22 mouse cellular contexts compared by ENCODE assay signal in genomic region chr5:17556715-17557265, GRCm38 (mm10). TPM values are rescaled to one million over a fixed set of nuclear protein-coding genes. Genes with fewer than 3 reads are reported as not detected.
A peak's percentile ranks its signal among the peaks of the same experiment; 100 is the strongest.
DNase-seq lines count a peak whose midpoint lies in the region; ATAC-seq lines count a peak whose summit lies in the region.
"Had no signal": no experiment of that assay in that cellular context is flagged by ENCODE, and none has a peak within 500 bp of the region (broad histone marks: within the 10 kb centered on the region; RNA-seq: fewer than 3 reads in every experiment).

No protein-coding gene starts in this region.

- no peak overlapping the region for H3K4me2 ChIP-seq in midbrain, embryonic 14.5 days (ENCODE audit: low read length)
- no peak overlapping the region for H3K4me2 ChIP-seq in midbrain, embryonic 11.5 days
- no peak overlapping the region for H3K4me2 ChIP-seq in intestine, embryonic 16.5 days (ENCODE audit: low read depth, low read length)
- H3K4me2 ChIP-seq: forebrain, embryonic 12.5 days; kidney, embryonic 15.5 days; liver, embryonic 13.5 days; midbrain, embryonic 12.5 days; neural tube, embryonic 12.5 days had no signal

- H3K9ac ChIP-seq in midbrain, embryonic 14.5 days (replicated peaks; ENCODE audit: low read length): no peak overlapping the region
- H3K9ac ChIP-seq in midbrain, embryonic 11.5 days (ENCODE audit: low read length): no peak overlapping the region
- H3K9ac ChIP-seq in intestine, embryonic 16.5 days (ENCODE audit: low read depth, low read length): no peak overlapping the region
- H3K9ac ChIP-seq: forebrain, embryonic 12.5 days; heart, embryonic 13.5 days; kidney, embryonic 15.5 days; liver, embryonic 13.5 days; midbrain, embryonic 12.5 days; neural tube, embryonic 12.5 days had no signal

- no peaks in the 10 kb centered on the region for H3K36me3 ChIP-seq in midbrain, embryonic 14.5 days (ENCODE audit: control insufficient read depth, insufficient read depth, low read length)
- no peaks in the 10 kb centered on the region for H3K36me3 ChIP-seq in midbrain, embryonic 11.5 days (ENCODE audit: control insufficient read depth, insufficient read depth, low read length)
- no peaks in the 10 kb centered on the region for H3K36me3 ChIP-seq in intestine, embryonic 16.5 days (ENCODE audit: control insufficient read depth, insufficient read depth, low read length)
- H3K36me3 ChIP-seq: embryonic facial prominence, embryonic 10.5 days; forebrain, embryonic 12.5 days; heart, embryonic 13.5 days; kidney, embryonic 15.5 days; liver, embryonic 13.5 days; midbrain, embryonic 12.5 days; neural tube, embryonic 12.5 days had no signal

- no peak for ATAC-seq in midbrain, embryonic 14.5 days (ENCODE audit: low FRiP score, low TSS enrichment)
- ATAC-seq in midbrain, embryonic 11.5 days (ENCODE audit: low FRiP score): no peak
- ATAC-seq in intestine, embryonic 16.5 days: no peak
- ATAC-seq in megakaryocyte-erythroid progenitor cell, adult 5-6 weeks (replicated peaks; ENCODE audit: low FRiP score, low TSS enrichment, poor library complexity, severe bottlenecking): no peak
- ATAC-seq: activated CD4-positive, CD25-positive, alpha-beta regulatory T cell, adult 4 months had no signal

- no peaks in the 10 kb centered on the region for H3K27me3 ChIP-seq in midbrain, embryonic 14.5 days (ENCODE audit: control insufficient read depth, insufficient read depth, low read length)
- no peaks in the 10 kb centered on the region for H3K27me3 ChIP-seq in midbrain, embryonic 11.5 days (ENCODE audit: control insufficient read depth, insufficient read depth, low read length)
- H3K27me3 ChIP-seq in intestine, embryonic 16.5 days (replicated peaks; ENCODE audit: control insufficient read depth, insufficient read depth, low read length): no peaks in the 10 kb centered on the region
- H3K27me3 ChIP-seq: forebrain, embryonic 12.5 days; heart, embryonic 13.5 days; kidney, embryonic 15.5 days; liver, embryonic 13.5 days; midbrain, embryonic 12.5 days; neural tube, embryonic 12.5 days had no signal

- H3K9me3 ChIP-seq in midbrain, embryonic 14.5 days (ENCODE audit: control insufficient read depth, low read length): no peaks in the 10 kb centered on the region
- H3K9me3 ChIP-seq in midbrain, embryonic 11.5 days (ENCODE audit: control insufficient read depth, low read length): no peaks in the 10 kb centered on the region
- no peaks in the 10 kb centered on the region for H3K9me3 ChIP-seq in intestine, embryonic 16.5 days (ENCODE audit: control insufficient read depth, low read length)
- H3K9me3 ChIP-seq: embryonic facial prominence, embryonic 10.5 days; forebrain, embryonic 12.5 days; heart, embryonic 13.5 days; kidney, embryonic 15.5 days; liver, embryonic 13.5 days; midbrain, embryonic 12.5 days; neural tube, embryonic 12.5 days had no signal

- peak; percentile 27 for DNase-seq in adrenal gland, adult 2 months
- no peak for DNase-seq in adrenal gland, postnatal 36 days
- DNase-seq in midbrain, embryonic 14.5 days: no peak
- DNase-seq in midbrain, embryonic 11.5 days (ENCODE audit: low spot score, missing footprints): no peak
- peak; percentile 47 for DNase-seq in gonadal fat pad, adult 2 months (ENCODE audit: low read depth)
- DNase-seq in left cerebral cortex, adult 11 months (ENCODE audit: low spot score): no peak
- DNase-seq: cerebellum, adult 11 months; liver, embryonic 13.5 days; right cerebral cortex, postnatal 14 days; spleen, adult 18-20 months had no signal

- 90% methylated on average over 3 of the region's 3 CpGs for WGBS in midbrain, embryonic 14.5 days
- 85% methylated on average over 3 of the region's 3 CpGs for WGBS in midbrain, embryonic 11.5 days
- WGBS in intestine, embryonic 16.5 days: 86% methylated on average over 3 of the region's 3 CpGs

- H3K4me1 ChIP-seq in midbrain, embryonic 14.5 days (ENCODE audit: control insufficient read depth, insufficient read depth, low read length): no peaks in the 10 kb centered on the region
- H3K4me1 ChIP-seq in midbrain, embryonic 11.5 days (ENCODE audit: control insufficient read depth, insufficient read depth, low read length): no peaks in the 10 kb centered on the region
- no peaks in the 10 kb centered on the region for H3K4me1 ChIP-seq in intestine, embryonic 16.5 days (ENCODE audit: control insufficient read depth, insufficient read depth, low read length)
- H3K4me1 ChIP-seq: forebrain, embryonic 12.5 days; kidney, embryonic 15.5 days; liver, embryonic 13.5 days; midbrain, embryonic 12.5 days; neural tube, embryonic 12.5 days had no signal

- no peak overlapping the region for H3K4me3 ChIP-seq in midbrain, embryonic 14.5 days (replicated peaks; ENCODE audit: low read depth, low read length)
- no peak overlapping the region for H3K4me3 ChIP-seq in midbrain, embryonic 11.5 days (ENCODE audit: low read depth, low read length)
- no peak overlapping the region for H3K4me3 ChIP-seq in intestine, embryonic 16.5 days (ENCODE audit: low read length)
- H3K4me3 ChIP-seq: embryonic facial prominence, embryonic 10.5 days; forebrain, embryonic 12.5 days; gastrocnemius, adult 2 months; heart, embryonic 13.5 days; kidney, embryonic 15.5 days; liver, embryonic 13.5 days; midbrain, embryonic 12.5 days; neural tube, embryonic 12.5 days had no signal

- H3K27ac ChIP-seq in midbrain, embryonic 14.5 days (replicated peaks; ENCODE audit: low read depth, low read length): 0 out of 2 replicates have a peak overlapping the region, but pooled peaks have one; percentile 28
- H3K27ac ChIP-seq in midbrain, embryonic 11.5 days (ENCODE audit: low read depth, low read length): no peak overlapping the region
- no peak overlapping the region for H3K27ac ChIP-seq in intestine, embryonic 16.5 days (ENCODE audit: low read length)
- H3K27ac ChIP-seq: embryonic facial prominence, embryonic 10.5 days; forebrain, embryonic 12.5 days; gastrocnemius, adult 2 months; heart, embryonic 13.5 days; hindbrain, postnatal 0 days; kidney, embryonic 15.5 days; liver, embryonic 13.5 days; macrophage; midbrain, embryonic 12.5 days; neural tube, embryonic 12.5 days had no signal

RNA-seq across cellular contexts. Expression of gene Sema3c, which starts 17.3 kb away (rescaled TPM):
- 10 to 100 TPM in 1 of 2 experiments, 1 to 10 TPM in 1; 7.8 to 10.9 TPM for total RNA-seq in adrenal gland, adult 2 months (2021)
- polyA plus RNA-seq in adrenal gland, adult 2 months (2012; rRNA removed): 1.8 and 2.4 TPM in 2 replicates
- 10 to 100 TPM; 12.4 to 16.4 TPM for total RNA-seq in adrenal gland, postnatal 36 days (2021)
- 10.3 and 12.2 TPM in 2 replicates for polyA plus RNA-seq in midbrain, embryonic 14.5 days (2014; fragmentation: Nextera tagmentation; extraction: Ambion mirVana)
- polyA plus RNA-seq in midbrain, embryonic 11.5 days (2014; fragmentation: Nextera tagmentation; extraction: Ambion mirVana): 18.8 and 20.5 TPM in 2 replicates
- polyA plus RNA-seq in gonadal fat pad, adult 2 months (2012; rRNA removed): 36.7 and 38.8 TPM in 2 replicates
- 28.7 and 29.5 TPM in 2 replicates for polyA plus RNA-seq in intestine, embryonic 16.5 days (2015; fragmentation: Nextera tagmentation; extraction: Ambion mirVana)
- total RNA-seq in megakaryocyte-erythroid progenitor cell, adult 5-6 weeks (2014; fragmentation: Nextera tagmentation): not detected in 2 replicates
- not detected in 2 replicates for total RNA-seq in megakaryocyte-erythroid progenitor cell, adult 5-6 weeks (2017)

Comparison
In these comparisons a context has a peak if more than half of its experiments do, and no peak if none do; other contexts are left out.
1. DNase-seq: peak in adrenal gland, adult 2 months (single experiment) and gonadal fat pad, adult 2 months (single experiment); none in adrenal gland, postnatal 36 days (0 of 2), midbrain, embryonic 14.5 days (single experiment), midbrain, embryonic 11.5 days (single experiment) and left cerebral cortex, adult 11 months (single experiment).